Mouse (Mus musculus) testis, adult 2 months (tissue): ENCODE measurements around the gene Gcm1. TPM values are rescaled to one million over a fixed set of nuclear protein-coding genes. Genes with fewer than 3 reads are reported as not detected.

Source experiments
- H3K27ac ChIP-seq: fragments of 200-500 bp; 2 replicates; pipeline ENCODE4 v1.5.1; 2012; ENCODE audit warnings: low read depth, low read length; ENCODE audit not compliant: control insufficient read depth, insufficient read depth
- H3K27me3 ChIP-seq: fragments of 200-500 bp; 2 replicates; pipeline ENCODE4 v1.6.1; 2012; ENCODE audit warnings: mild to moderate bottlenecking, low read length, moderate library complexity; ENCODE audit not compliant: control insufficient read depth, insufficient read depth
- H3K36me3 ChIP-seq: fragments of 200-500 bp; 2 replicates; pipeline ENCODE4 v1.6.1; 2012; ENCODE audit warnings: mild to moderate bottlenecking, low read length; ENCODE audit not compliant: control insufficient read depth, insufficient read depth
- H3K4me1 ChIP-seq: fragments of 200-500 bp; 2 replicates; pipeline ENCODE4 v1.6.1; 2012; ENCODE audit warnings: low read length; ENCODE audit not compliant: control insufficient read depth, insufficient read depth
- H3K4me3 ChIP-seq: fragments of 200-500 bp; 2 replicates; pipeline ENCODE4 v1.5.1; 2012; ENCODE audit warnings: low read depth, mild to moderate bottlenecking, low read length, moderate library complexity, mixed read lengths; ENCODE audit not compliant: control insufficient read depth
- CTCF ChIP-seq: fragments of 200-500 bp; IDR thresholded peaks from 2 replicates; pipeline ENCODE4 v1.5.1; 2012; ENCODE audit warnings: low read depth, mild to moderate bottlenecking, inconsistent platforms, low read length, moderate library complexity; ENCODE audit not compliant: control insufficient read depth, insufficient read depth, insufficient replicate concordance
- POLR2A ChIP-seq: fragments of 200-500 bp; IDR thresholded peaks from 2 replicates; pipeline ENCODE4 v1.6.1; 2012; ENCODE audit warnings: low read depth, mild to moderate bottlenecking, inconsistent platforms, low read length, moderate library complexity; ENCODE audit not compliant: control insufficient read depth
- polyA plus RNA-seq: library from polyadenylated mRNA; depleted of rRNA; stranded (reverse); fragments of >200 nt; gene quantifications from 2 replicates; pipeline ENCODE4 v1.2.3, GENCODE M21; 2012

Gene Gcm1
- polyA plus RNA-seq, 1 experiment = not detected

- TF ChIP-seq CTCF (no peak), POLR2A (no peak)
- no peak overlapping the region for H3K27ac ChIP-seq
- H3K27me3 ChIP-seq = no peaks in the 10 kb centered on the region
- no peak overlapping the region for H3K4me3 ChIP-seq
- H3K36me3 ChIP-seq = no peaks in the 10 kb centered on the region
- peaks cover 10% of the 10 kb centered on the region for H3K4me1 ChIP-seq
These were observed 1.2 kb upstream of the Gcm1 start for GRCm38 (mm10) chr9:78050452-78050970.

GRCm38 (mm10) chr9:78053821-78054220 is 2.1 kb downstream of the Gcm1 start:
- H3K36me3 ChIP-seq = no peaks in the 10 kb centered on the region

GRCm38 (mm10) chr9:78054298-78054697 is 2.6 kb downstream of the Gcm1 start:
- Histone ChIP-seq H3K27ac (no peak overlapping the region), H3K4me1 (no peaks in the 10 kb centered on the region), H3K4me3 (no peak overlapping the region), H3K36me3 (no peaks in the 10 kb centered on the region), H3K27me3 (no peaks in the 10 kb centered on the region)
- TF ChIP-seq CTCF (no peak), POLR2A (no peak)

More at GRCm38 (mm10) chr9:78053821-78054220, 2.1 kb downstream of the Gcm1 start:
- Histone ChIP-seq H3K4me3 (no peak overlapping the region), H3K27me3 (no peaks in the 10 kb centered on the region), H3K4me1 (no peaks in the 10 kb centered on the region), H3K27ac (no peak overlapping the region)
- TF ChIP-seq CTCF (no peak), POLR2A (no peak)

GRCm38 (mm10) chr9:78059525-78060120 is 7.9 kb downstream of the Gcm1 start:
- Histone ChIP-seq H3K4me1 (no peaks in the 10 kb centered on the region), H3K4me3 (no peak overlapping the region)

GRCm38 (mm10) chr9:78062392-78062791 is 10.7 kb downstream of the Gcm1 start:
- no peak overlapping the region for H3K27ac ChIP-seq
- no peak overlapping the region for H3K4me3 ChIP-seq
- no peak for TF ChIP-seq POLR2A
- TF ChIP-seq CTCF = no peak
- no peaks in the 10 kb centered on the region for H3K36me3 ChIP-seq
- H3K4me1 ChIP-seq = no peaks in the 10 kb centered on the region
- H3K27me3 ChIP-seq = no peaks in the 10 kb centered on the region

More at GRCm38 (mm10) chr9:78059525-78060120, 7.9 kb downstream of the Gcm1 start:
- no peak overlapping the region for H3K27ac ChIP-seq
- no peaks in the 10 kb centered on the region for H3K36me3 ChIP-seq
- TF ChIP-seq POLR2A (no peak), CTCF (no peak)
- H3K27me3 ChIP-seq = no peaks in the 10 kb centered on the region

- H3K4me1 ChIP-seq = no peaks in the 10 kb centered on the region
- no peaks in the 10 kb centered on the region for H3K27me3 ChIP-seq
- no peaks in the 10 kb centered on the region for H3K36me3 ChIP-seq
- no peak overlapping the region for H3K27ac ChIP-seq
- TF ChIP-seq CTCF (no peak), POLR2A (no peak)
- no peak overlapping the region for H3K4me3 ChIP-seq
These were observed 12.4 kb downstream of the Gcm1 start for GRCm38 (mm10) chr9:78064121-78064520.

GRCm38 (mm10) chr9:78070496-78070895 is 18.8 kb downstream of the Gcm1 start:
- H3K36me3 ChIP-seq = no peaks in the 10 kb centered on the region
- no peaks in the 10 kb centered on the region for H3K4me1 ChIP-seq
- H3K4me3 ChIP-seq = no peak overlapping the region
- TF ChIP-seq CTCF (no peak), POLR2A (no peak)
- H3K27me3 ChIP-seq = no peaks in the 10 kb centered on the region
- no peak overlapping the region for H3K27ac ChIP-seq
